Mouse (Mus musculus) brain, embryonic 14.5 days (tissue): ENCODE data around the gene Ciao2a.

ENCODE experiments used
- CTCF ChIP-seq: fragments of 200-500 bp; IDR thresholded peaks from 2 replicates; pipeline ENCODE4 v1.5.1; 2012; ENCODE audit warnings: inconsistent platforms, mild to moderate bottlenecking, moderate library complexity, borderline replicate concordance; ENCODE audit not compliant: insufficient read depth, insufficient read length; ENCODE audit errors: extremely low read depth
- POLR2A ChIP-seq: fragments of 200-500 bp; IDR thresholded peaks from 2 replicates; pipeline ENCODE4 v1.6.1; 2012; ENCODE audit warnings: mild to moderate bottlenecking, inconsistent platforms, borderline replicate concordance; ENCODE audit not compliant: poor library complexity, insufficient read depth, insufficient read length, severe bottlenecking; ENCODE audit errors: extremely low read depth

DNA sequence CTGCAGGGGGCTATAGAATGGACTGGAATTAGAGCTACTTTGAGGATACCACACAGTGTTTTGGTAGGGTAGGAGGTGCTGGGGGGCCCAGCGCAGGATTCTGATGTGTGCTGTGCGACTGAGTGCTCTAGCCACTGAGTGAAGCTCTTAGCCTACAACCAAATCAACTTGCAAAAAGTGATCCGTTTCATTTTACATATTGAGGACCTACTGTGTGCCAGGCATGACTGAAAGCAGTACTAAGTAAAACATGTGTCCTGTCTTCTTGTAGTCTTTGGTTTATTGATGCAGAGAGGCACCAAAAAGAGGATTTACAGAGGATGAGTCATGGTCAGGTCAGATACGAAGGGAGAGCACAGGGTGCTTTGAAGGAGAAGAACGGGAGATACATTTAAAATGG lies 40.8 kb downstream of the Ciao2a start:
- TF ChIP-seq CTCF (no peak), POLR2A (no peak)
